Mouse (Mus musculus) right cerebral cortex, postnatal 10 days (tissue): Measurements from ENCODE around the gene Ctsa.
A peak's percentile ranks its signal among the peaks of the same experiment; 100 is the strongest.
"Not testable (repeated sequence)": the region's sequence is repeated elsewhere in the genome, so short reads cannot be mapped to it uniquely, and the experiment has no call there.

Experiments used
- DNase-seq, 2 experiments: peaks; one replicate each; pipeline ENCODE4 v3.0.0; 2021; ENCODE audit warnings: low spot score in 2 of 2

The Ctsa gene

DNA sequence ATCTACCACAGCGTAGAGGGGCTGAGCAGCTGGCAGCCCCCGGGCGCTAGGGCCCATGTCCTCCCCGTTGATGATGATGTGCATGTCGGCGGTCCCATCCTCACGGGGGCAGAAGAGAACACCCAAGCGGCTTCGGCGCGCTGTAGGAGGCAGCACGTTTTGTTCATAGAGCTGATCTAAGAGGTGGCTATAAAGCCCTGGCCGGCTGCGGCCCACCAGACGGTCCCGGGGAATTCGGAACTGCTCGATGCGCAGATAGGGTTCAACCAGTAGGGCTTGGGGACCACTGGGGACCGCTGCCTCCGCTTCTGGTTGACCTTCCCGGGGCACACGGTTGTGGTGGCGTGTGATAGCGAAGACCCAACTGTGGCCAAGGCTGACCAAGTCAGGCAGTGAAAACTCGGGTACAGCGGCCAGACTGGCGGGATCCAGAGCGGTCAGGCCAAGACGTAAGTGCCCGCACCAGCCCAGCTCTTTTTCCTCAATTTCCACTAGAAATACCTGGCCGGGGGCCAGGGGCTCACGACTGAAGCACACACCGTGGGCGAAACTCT lies at the start of gene Ctsa:
Ctsa (plus strand) TSS at position 126 of the 554 bp plus-strand sequence.
- DNase-seq = peak; percentile 89 to 91

DNA sequence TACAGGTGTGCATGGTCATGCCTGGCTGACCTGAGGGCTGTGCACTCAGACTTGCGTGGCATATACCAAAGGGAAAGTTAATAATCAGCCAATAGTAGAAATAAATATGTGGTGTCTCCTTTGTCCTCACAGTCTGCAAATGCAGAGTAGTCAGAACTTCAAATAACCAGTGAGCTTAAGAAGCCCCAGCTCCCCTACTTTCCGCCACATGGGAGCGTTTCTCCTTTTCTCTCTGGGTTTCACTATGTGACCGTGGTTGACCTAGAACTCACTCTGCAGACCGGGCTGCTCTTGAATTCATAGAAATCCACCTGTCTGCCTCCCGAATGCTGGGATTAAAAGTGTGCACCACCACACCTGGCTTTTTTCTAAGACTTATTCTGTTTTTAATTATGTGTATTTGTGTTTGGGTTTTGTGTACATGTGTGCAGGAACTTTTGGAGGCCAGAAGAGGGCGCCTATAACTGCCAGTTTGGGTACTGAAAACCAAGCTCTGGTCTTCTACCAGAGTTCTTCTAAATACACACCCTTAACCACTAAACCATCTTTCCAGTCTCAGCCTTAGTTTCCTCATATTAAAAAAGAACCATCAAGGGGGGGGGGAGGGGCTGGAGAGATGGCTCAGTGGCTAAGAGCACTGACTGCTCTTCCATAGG lies 48.6 kb upstream of the Ctsa start:
- no peak for DNase-seq

DNA sequence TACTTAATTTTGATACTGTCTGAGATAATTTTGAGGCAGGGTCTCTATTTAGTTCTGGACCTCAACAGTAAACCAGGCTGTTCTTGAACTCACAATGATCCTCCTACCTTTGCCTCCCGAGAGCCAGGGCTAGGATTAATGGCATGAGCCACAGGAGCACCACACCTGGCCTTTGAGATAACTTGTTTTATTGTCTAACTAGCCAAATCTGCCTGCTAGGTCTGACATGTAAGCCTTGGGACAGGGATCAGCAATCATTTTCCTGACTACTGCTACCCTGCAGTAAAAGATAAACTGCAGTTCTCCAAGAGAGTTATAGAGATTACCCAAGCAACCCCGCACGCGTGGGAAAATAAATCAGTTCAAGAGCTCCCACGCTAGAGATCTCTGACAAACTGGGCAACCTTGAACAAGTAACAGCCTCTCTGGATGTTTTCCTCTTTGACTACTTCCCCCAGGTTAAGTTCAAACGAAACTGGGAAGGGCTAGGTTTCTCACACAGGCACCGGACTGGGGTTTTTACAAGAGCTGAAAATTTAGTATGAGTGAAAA lies 47.7 kb upstream of the Ctsa start:
- DNase-seq = no peak

DNA sequence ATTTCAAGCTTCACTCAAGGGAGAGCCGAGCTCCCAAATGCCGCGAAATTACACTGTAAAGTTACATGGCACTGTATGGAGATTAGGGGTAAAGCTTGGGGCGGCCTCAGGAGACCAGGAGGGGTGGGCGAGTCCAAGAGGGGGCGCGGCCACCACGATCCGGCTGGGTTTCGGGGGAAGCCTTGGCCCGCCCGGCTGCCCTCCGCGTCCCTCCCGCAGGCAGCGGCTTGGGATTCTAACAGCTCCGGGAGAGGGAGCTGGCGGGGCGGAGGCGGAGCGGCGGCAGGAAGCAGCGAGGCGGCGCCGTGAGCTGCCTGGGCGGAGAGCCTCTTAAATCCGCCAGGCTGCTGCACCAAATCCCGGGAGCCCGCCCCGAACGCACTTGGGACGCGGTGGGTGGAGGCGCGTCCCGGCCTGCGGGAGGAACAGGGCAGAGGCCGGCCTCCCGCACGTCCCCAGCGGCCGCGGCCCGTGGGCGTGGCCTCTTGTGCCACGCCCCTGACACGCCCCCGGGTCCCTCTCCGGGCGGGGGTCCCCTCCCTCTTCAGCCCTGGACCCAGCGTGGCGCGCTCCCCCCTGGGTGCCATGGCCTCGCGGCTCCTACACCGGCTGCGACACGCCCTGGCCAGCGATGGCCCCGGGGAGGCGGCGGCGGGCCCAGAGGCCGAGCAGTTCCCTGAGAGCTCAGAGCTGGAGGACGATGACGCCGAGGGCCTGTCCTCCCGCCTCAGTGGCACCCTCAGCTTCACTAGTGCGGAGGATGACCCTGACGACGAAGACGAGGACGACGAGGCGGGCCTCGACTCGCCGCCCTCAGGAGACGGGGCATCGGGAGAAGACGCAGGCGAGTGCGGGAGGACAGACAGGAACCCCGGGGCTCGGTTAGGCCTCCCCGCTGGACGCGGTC lies 46.9 kb upstream of the Ctsa start, which contains the start of gene Snx21:
Snx21 (plus strand) TSS at position 343 of the 907 bp plus-strand sequence.
- peak; percentile 89 for DNase-seq

DNA sequence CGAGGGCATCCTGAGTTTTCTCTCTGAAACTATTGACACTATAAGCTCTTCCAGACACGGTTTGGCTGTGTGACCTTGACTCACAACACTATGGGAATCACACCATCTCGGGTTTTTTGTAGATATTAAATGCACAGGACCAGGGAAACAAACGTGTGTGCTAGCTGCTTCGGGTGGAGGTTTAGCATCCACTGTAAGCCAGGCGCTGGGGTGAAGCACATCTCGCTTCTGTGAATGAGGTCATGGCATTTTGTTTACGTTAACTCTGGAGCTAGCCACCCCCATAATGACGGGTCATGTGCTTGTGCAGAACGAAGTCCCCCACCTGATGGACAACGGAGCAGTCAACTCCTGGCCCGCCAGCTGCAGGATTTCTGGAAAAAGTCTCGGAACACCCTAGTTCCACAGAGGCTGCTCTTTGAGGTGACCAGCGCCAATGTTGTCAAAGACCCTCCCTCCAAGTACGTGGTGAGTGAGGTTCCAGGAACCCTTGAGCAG lies 46.2 kb upstream of the Ctsa start:
- peak in 1 of 2 experiments; percentile 49 for DNase-seq

- DNase-seq = no peak
Measured at GRCm38 (mm10) chr2:164787032-164787431, 45.6 kb upstream of the Ctsa start.

GRCm38 (mm10) chr2:164787779-164788178 lies 44.9 kb upstream of the Ctsa start:
- DNase-seq = no peak

DNA sequence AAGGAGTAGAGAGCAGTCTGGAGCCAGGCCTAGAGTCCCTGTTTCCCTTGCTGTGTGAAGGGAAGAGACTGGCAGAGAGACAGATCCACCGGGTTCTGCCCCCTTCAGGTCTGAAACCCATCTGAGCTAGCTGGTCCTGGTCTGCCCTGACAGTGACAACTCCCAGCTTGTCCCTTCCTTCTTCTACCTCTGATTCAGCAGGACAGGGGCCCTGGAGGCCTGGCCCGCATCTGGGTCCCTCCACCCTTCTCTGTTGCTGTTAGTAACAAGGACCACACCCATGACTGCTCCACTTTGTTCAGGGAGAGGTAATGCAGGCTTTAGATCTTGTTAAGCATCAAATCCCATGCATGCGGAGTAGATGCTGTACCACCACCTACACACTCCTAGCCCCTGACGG lies 44.3 kb upstream of the Ctsa start:
- no peak for DNase-seq

GRCm38 (mm10) chr2:164790451-164790850 lies 42.2 kb upstream of the Ctsa start:
- DNase-seq = no peak

- no peak for DNase-seq
Measured at GRCm38 (mm10) chr2:164791841-164792261, 40.8 kb upstream of the Ctsa start.

GRCm38 (mm10) chr2:164792400-164793190 lies 40.1 kb upstream of the Ctsa start:
- DNase-seq = no peak

- peak; percentile 47 to 60 for DNase-seq
Measured at GRCm38 (mm10) chr2:164793236-164793635, 39.4 kb upstream of the Ctsa start.

- no peak for DNase-seq
Measured at GRCm38 (mm10) chr2:164793772-164794171, 38.9 kb upstream of the Ctsa start.

DNA sequence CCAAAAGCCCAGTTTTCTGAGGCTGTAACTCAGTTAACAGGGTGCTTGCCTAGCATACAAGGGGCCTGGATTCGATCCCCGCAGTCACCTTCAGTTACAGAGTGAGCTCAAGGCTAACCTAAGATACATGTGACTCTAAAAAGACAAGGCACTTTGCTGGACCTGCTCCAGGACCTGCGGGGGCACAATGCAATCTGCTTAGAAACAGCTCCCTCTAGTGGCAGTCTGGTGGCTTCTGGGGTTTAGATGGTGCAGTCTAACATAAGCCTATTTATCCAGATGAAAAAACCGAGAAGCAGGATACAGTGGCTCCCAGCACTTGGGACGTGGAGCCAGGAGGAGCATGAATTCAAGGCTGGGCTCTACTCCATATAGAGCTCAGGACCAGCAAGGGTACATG lies 38.4 kb upstream of the Ctsa start:
- peak; percentile 89 to 90 for DNase-seq

DNA sequence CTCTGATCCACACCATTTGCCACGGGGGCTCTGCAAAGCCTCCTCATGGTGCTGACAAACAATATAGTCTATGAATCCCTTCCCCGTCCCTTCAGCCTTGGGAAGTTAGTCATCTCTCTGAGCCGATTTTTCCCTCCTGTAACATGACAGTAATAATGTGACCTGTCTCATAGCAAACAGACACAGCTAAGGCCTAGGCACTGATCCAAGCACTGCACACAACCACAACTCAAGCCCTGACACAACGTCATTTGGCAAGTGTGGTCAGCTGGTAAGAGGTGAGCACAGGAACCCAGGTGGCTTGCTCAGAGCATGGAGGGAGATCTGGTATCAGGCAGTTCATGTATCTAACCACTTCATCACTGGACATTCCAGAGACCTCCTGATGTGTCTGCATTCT lies 36.8 kb upstream of the Ctsa start:
- no peak for DNase-seq

DNA sequence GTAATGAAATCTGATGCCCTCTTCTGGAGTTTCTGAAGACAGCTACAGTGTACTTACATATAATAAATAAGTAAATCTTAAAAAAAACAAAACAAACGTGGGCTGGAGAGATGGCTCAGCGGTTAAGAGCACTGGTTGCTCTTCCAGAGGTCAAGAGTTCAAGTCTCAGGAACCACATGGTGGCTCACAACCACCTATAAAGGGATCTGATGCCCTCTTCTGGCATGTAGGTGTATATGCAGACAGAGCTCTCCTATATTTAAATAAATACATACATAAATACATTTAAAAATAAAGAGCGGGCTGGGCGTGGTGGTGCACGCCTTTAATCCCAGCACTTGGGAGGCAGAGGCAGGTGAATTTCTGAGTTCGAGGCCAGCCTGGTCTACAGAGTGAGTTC lies 34.1 kb upstream of the Ctsa start:
- DNase-seq = not testable (repeated sequence)

DNA sequence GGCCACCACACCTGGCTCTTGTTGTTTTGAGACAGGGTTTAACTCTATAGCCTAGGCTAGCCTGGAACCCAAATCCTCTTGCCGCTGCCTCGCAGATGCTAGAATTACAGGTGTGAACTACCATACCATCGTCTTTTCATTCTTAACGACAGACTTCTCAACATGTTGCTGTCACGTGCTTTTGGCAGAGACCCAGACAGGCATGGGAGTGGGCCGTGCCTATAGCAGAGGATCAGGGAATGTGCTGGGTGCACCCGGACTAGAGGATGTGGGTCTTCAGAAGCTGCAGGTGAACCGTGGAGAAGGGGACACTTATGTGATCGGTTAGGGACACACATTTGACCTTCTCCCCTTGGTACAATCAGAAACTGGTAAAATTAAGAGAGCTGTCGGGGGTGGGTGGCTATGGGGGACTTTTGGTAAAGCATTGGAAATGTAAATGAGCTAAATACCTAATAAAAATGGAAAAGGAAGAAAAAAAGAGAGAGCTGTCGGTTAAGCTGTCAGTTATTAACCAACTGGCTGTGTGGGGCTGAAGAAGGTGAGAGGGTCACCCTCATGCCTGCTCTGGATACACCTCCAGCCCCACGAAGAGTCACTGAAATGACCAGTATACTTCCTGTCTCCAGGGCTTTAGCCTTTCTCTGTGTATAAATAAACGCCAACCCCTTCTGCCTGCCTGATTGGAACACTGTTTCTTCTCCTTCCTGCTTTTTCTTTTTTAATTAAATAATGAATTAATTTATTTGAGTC lies 32.2 kb upstream of the Ctsa start:
- no peak for DNase-seq

GRCm38 (mm10) chr2:164803201-164803920 lies 29.3 kb upstream of the Ctsa start:
- DNase-seq = no peak

DNA sequence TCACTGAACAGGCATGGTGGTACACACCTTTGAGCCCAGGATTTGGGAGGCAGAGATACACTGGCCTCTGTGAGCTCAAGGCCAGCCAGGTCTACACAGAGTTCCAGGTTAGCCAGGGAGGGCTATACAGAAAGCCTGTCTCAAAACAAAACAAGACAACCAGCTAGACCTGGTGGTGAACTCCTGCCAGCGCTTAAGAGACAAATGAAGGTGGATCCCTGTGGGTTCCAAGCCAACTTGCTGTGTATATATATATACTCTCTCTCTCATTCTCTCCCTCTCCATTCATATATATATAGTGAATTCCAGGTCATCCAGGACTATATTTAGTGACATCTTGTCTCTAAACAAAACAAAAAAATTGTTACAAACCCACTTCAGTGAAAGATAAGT lies 28.8 kb upstream of the Ctsa start:
- no peak for DNase-seq
